Mouse (Mus musculus): ENCODE data around the gene Txlnb. TPM values are rescaled to one million over a fixed set of nuclear protein-coding genes. Genes with fewer than 3 reads are reported as not detected.
"Not testable (repeated sequence)": the region's sequence is repeated elsewhere in the genome, so short reads cannot be mapped to it uniquely, and the experiment has no call there.

The Txlnb gene
- polyA plus RNA-seq, 1 experiment from 2014 or later, result 0.38 TPM

GRCm38 (mm10) chr10:17801788-17802187, 5.8 kb downstream of the Txlnb start:
- no peak for TF ChIP-seq CTCF (IDR thresholded peaks at IDR 0.05; ENCODE audit: low read depth)
- H3K36me3 ChIP-seq (ENCODE audit: insufficient read depth, low read length), result no peaks in the 10 kb centered on the region
- ATAC-seq (replicated peaks; ENCODE audit: low FRiP score, low read depth) (no peak), DNase-seq (ENCODE audit: low spot score) (no peak)
- H3K9me3 ChIP-seq (replicated peaks; ENCODE audit: low read length), result no peaks in the 10 kb centered on the region
- no peak overlapping the region for H3K4me2 ChIP-seq (ENCODE audit: low read length)
- H3K4me1 ChIP-seq (replicated peaks; ENCODE audit: insufficient read depth, low read length), result peaks cover 8% of the 10 kb centered on the region; the same call in 1 of the 2 replicates
- no peak overlapping the region for H3K9ac ChIP-seq (ENCODE audit: low read depth, low read length)
- WGBS, result 73% methylated on average over 2 of the region's 2 CpGs
- no peak overlapping the region for H3K4me3 ChIP-seq (replicated peaks; ENCODE audit: low read depth, low read length)
- H3K27me3 ChIP-seq (ENCODE audit: insufficient read depth, low read length), result no peaks in the 10 kb centered on the region
- H3K27ac ChIP-seq, result no peak overlapping the region

- no peak for ATAC-seq (replicated peaks; ENCODE audit: low FRiP score, low read depth)
- no peak for TF ChIP-seq CTCF (IDR thresholded peaks at IDR 0.05; ENCODE audit: low read depth)
- DNase-seq (ENCODE audit: low spot score), result no peak
- Histone ChIP-seq H3K27ac (no peak overlapping the region), H3K36me3 (ENCODE audit: insufficient read depth, low read length) (no peaks in the 10 kb centered on the region), H3K4me3 (replicated peaks; ENCODE audit: low read depth, low read length) (no peak overlapping the region), H3K9me3 (replicated peaks; ENCODE audit: low read length) (no peaks in the 10 kb centered on the region), H3K9ac (ENCODE audit: low read depth, low read length) (no peak overlapping the region), H3K27me3 (ENCODE audit: insufficient read depth, low read length) (no peaks in the 10 kb centered on the region), H3K4me2 (ENCODE audit: low read length) (no peak overlapping the region), H3K4me1 (replicated peaks; ENCODE audit: insufficient read depth, low read length) (no peaks in the 10 kb centered on the region)
- WGBS, result 97% methylated on average over 1 of the region's 1 CpGs
Measured at GRCm38 (mm10) chr10:17808526-17808925, 12.5 kb downstream of the Txlnb start.

- Histone ChIP-seq H3K4me2 (ENCODE audit: low read length) (no peak overlapping the region), H3K27me3 (ENCODE audit: insufficient read depth, low read length) (no peaks in the 10 kb centered on the region), H3K9me3 (replicated peaks; ENCODE audit: low read length) (no peaks in the 10 kb centered on the region), H3K4me1 (replicated peaks; ENCODE audit: insufficient read depth, low read length) (no peaks in the 10 kb centered on the region), H3K4me3 (replicated peaks; ENCODE audit: low read depth, low read length) (no peak overlapping the region), H3K27ac (no peak overlapping the region), H3K9ac (ENCODE audit: low read depth, low read length) (no peak overlapping the region), H3K36me3 (ENCODE audit: insufficient read depth, low read length) (no peaks in the 10 kb centered on the region)
- ATAC-seq (replicated peaks; ENCODE audit: low FRiP score, low read depth) (no peak), DNase-seq (ENCODE audit: low spot score) (no peak)
- WGBS, result 82% methylated on average over 11 of the region's 11 CpGs
- no peak for TF ChIP-seq CTCF (IDR thresholded peaks at IDR 0.05; ENCODE audit: low read depth)
Measured at GRCm38 (mm10) chr10:17815052-17815451, 19.0 kb downstream of the Txlnb start.

GRCm38 (mm10) chr10:17820422-17820821, 24.4 kb downstream of the Txlnb start:
- not testable (repeated sequence) for DNase-seq (ENCODE audit: low spot score); H3K27me3 ChIP-seq (ENCODE audit: insufficient read depth, low read length); ATAC-seq (replicated peaks; ENCODE audit: low FRiP score, low read depth); H3K36me3 ChIP-seq (ENCODE audit: insufficient read depth, low read length); H3K4me1 ChIP-seq (replicated peaks; ENCODE audit: insufficient read depth, low read length); H3K27ac ChIP-seq; H3K4me3 ChIP-seq (replicated peaks; ENCODE audit: low read depth, low read length); H3K9ac ChIP-seq (ENCODE audit: low read depth, low read length); H3K4me2 ChIP-seq (ENCODE audit: low read length); H3K9me3 ChIP-seq (replicated peaks; ENCODE audit: low read length)
- WGBS, result 88% methylated on average over 7 of the region's 7 CpGs

GRCm38 (mm10) chr10:17827391-17827790, 31.4 kb downstream of the Txlnb start:
- H3K9ac ChIP-seq (ENCODE audit: low read depth, low read length), result no peak overlapping the region
- 0 out of 2 replicates have a peak overlapping the region, but pooled peaks have one; percentile 13 for H3K4me3 ChIP-seq (replicated peaks; ENCODE audit: low read depth, low read length)
- 7% methylated on average over 12 of the region's 12 CpGs for WGBS

GRCm38 (mm10) chr10:17829205-17829604, 33.2 kb downstream of the Txlnb start:
- Histone ChIP-seq H3K9me3 (replicated peaks; ENCODE audit: low read length) (no peaks in the 10 kb centered on the region), H3K27me3 (ENCODE audit: insufficient read depth, low read length) (no peaks in the 10 kb centered on the region), H3K9ac (ENCODE audit: low read depth, low read length) (no peak overlapping the region), H3K4me1 (replicated peaks; ENCODE audit: insufficient read depth, low read length) (no peaks in the 10 kb centered on the region), H3K4me2 (ENCODE audit: low read length) (no peak overlapping the region), H3K27ac (no peak overlapping the region), H3K36me3 (ENCODE audit: insufficient read depth, low read length) (no peaks in the 10 kb centered on the region), H3K4me3 (replicated peaks; ENCODE audit: low read depth, low read length) (no peak overlapping the region)
- DNase-seq (ENCODE audit: low spot score) (no peak), ATAC-seq (replicated peaks; ENCODE audit: low FRiP score, low read depth) (peak; percentile 71; the same call in 1 of the 2 replicates)
- WGBS, result 60% methylated on average over 4 of the region's 4 CpGs
- no peak for TF ChIP-seq CTCF (IDR thresholded peaks at IDR 0.05; ENCODE audit: low read depth)

More at GRCm38 (mm10) chr10:17827391-17827790, 31.4 kb downstream of the Txlnb start:
- ATAC-seq (replicated peaks; ENCODE audit: low FRiP score, low read depth), result no peak; the same call in 1 of the 2 replicates
- Histone ChIP-seq H3K4me1 (replicated peaks; ENCODE audit: insufficient read depth, low read length) (no peaks in the 10 kb centered on the region), H3K9me3 (replicated peaks; ENCODE audit: low read length) (no peaks in the 10 kb centered on the region), H3K36me3 (ENCODE audit: insufficient read depth, low read length) (no peaks in the 10 kb centered on the region), H3K27me3 (ENCODE audit: insufficient read depth, low read length) (no peaks in the 10 kb centered on the region), H3K4me2 (ENCODE audit: low read length) (peak overlapping the region; percentile 47), H3K27ac (no peak overlapping the region)
- TF ChIP-seq CTCF (IDR thresholded peaks at IDR 0.05; ENCODE audit: low read depth), result no peak
- peak; percentile 29 for DNase-seq (ENCODE audit: low spot score)

- no peak for TF ChIP-seq CTCF (IDR thresholded peaks at IDR 0.05; ENCODE audit: low read depth)
Measured at GRCm38 (mm10) chr10:17831041-17831440, 35.0 kb downstream of the Txlnb start.

More at GRCm38 (mm10) chr10:17831041-17831440, 35.0 kb downstream of the Txlnb start:
- Histone ChIP-seq H3K9me3 (replicated peaks; ENCODE audit: low read length) (no peaks in the 10 kb centered on the region), H3K9ac (ENCODE audit: low read depth, low read length) (no peak overlapping the region), H3K36me3 (ENCODE audit: insufficient read depth, low read length) (no peaks in the 10 kb centered on the region), H3K4me2 (ENCODE audit: low read length) (no peak overlapping the region), H3K4me1 (replicated peaks; ENCODE audit: insufficient read depth, low read length) (no peaks in the 10 kb centered on the region), H3K4me3 (replicated peaks; ENCODE audit: low read depth, low read length) (no peak overlapping the region), H3K27me3 (ENCODE audit: insufficient read depth, low read length) (no peaks in the 10 kb centered on the region), H3K27ac (no peak overlapping the region)
- 63% methylated on average over 3 of the region's 3 CpGs for WGBS
- ATAC-seq (replicated peaks; ENCODE audit: low FRiP score, low read depth), result no peak
- no peak for DNase-seq (ENCODE audit: low spot score)

All from kidney, postnatal 0 days (tissue).